Mouse (Mus musculus) MEL (cell line): ENCODE measurements around the gene Ptafr. TPM values are rescaled to one million over a fixed set of nuclear protein-coding genes. Genes with fewer than 3 reads are reported as not detected.

Experiments used
- DNase-seq: peaks from one replicate; pipeline ENCODE4 v3.0.0; 2011; ENCODE audit warnings: low read depth, low spot score
- H3K27ac ChIP-seq: 2 replicates; pipeline ENCODE4 v1.5.1; 2012; ENCODE audit warnings: low read depth, mild to moderate bottlenecking, control low read depth, low read length, moderate library complexity; ENCODE audit not compliant: control insufficient read depth
- H3K27me3 ChIP-seq, 2 experiments: fragments of 150-350 bp in 1 of 2; sonication (generic) in 1 of 2; 2 replicates each; pipeline ENCODE4 v1.6.1; 2012; ENCODE audit warnings: low read length in 2 of 2, mild to moderate bottlenecking in 2 of 2, improper control_type of control experiment in 1 of 2, moderate library complexity in 1 of 2; ENCODE audit not compliant: insufficient read depth in 2 of 2, control insufficient read depth in 1 of 2
- H3K36me3 ChIP-seq, 2 experiments: 2 replicates each; pipeline ENCODE4 v1.6.1; 2012 to 2014; ENCODE audit warnings: low read length in 2 of 2, improper control_type of control experiment in 1 of 2, inconsistent platforms in 1 of 2, mild to moderate bottlenecking in 1 of 2; ENCODE audit not compliant: insufficient read depth in 2 of 2, control insufficient read depth in 1 of 2
- H3K4me1 ChIP-seq, 2 experiments: fragments of 150-350 bp in 1 of 2; sonication (generic) in 1 of 2; 2 replicates each; pipeline ENCODE4 v1.6.1; 2012; ENCODE audit warnings: low read length in 2 of 2, improper control_type of control experiment in 1 of 2, mild to moderate bottlenecking in 1 of 2; ENCODE audit not compliant: insufficient read depth in 2 of 2, control insufficient read depth in 1 of 2
- H3K4me3 ChIP-seq, 2 experiments: fragments of 150-350 bp in 1 of 2; sonication (generic) in 1 of 2; 2 replicates each; pipeline ENCODE4 v1.5.1; 2012; ENCODE audit warnings: low read depth in 2 of 2, low read length in 2 of 2, mild to moderate bottlenecking in 2 of 2, moderate library complexity in 2 of 2, control low read depth in 1 of 2, improper control_type of control experiment in 1 of 2; ENCODE audit not compliant: control insufficient read depth in 1 of 2, insufficient read depth in 1 of 2
- H3K79me2 ChIP-seq: 2 replicates; pipeline ENCODE4 v1.6.1; 2012; ENCODE audit warnings: mild to moderate bottlenecking, low read length, moderate library complexity; ENCODE audit not compliant: control insufficient read depth, poor library complexity, insufficient read depth
- H3K9ac ChIP-seq: 2 replicates; pipeline ENCODE4 v1.6.1; 2012; ENCODE audit warnings: low read depth, mild to moderate bottlenecking, control low read depth, low read length, moderate library complexity; ENCODE audit not compliant: control insufficient read depth, poor library complexity, severe bottlenecking
- H3K9me3 ChIP-seq: fragments of 150-350 bp; sonication (generic); replicated peaks from 2 replicates; pipeline ENCODE4 v1.6.1; 2012; ENCODE audit warnings: mild to moderate bottlenecking, low read length, improper control_type of control experiment, moderate library complexity; ENCODE audit not compliant: insufficient read depth
- CTCF ChIP-seq, 3 experiments: IDR thresholded peaks in 2 of 3; conservative IDR thresholded peaks in 1 of 3; 2 replicates each; pipeline ENCODE4 v1.5.1; 2011 to 2012; ENCODE audit warnings: low read length in 3 of 3, low read depth in 2 of 3, mild to moderate bottlenecking in 2 of 3, improper control_type of control experiment in 1 of 3, inconsistent platforms in 1 of 3, mixed read lengths in 1 of 3, moderate library complexity in 1 of 3; ENCODE audit not compliant: control insufficient read depth in 1 of 3, insufficient read depth in 1 of 3, poor library complexity in 1 of 3, severe bottlenecking in 1 of 3
- E2F4 ChIP-seq: IDR thresholded peaks from 2 replicates; pipeline ENCODE4 v1.6.1; 2011; ENCODE audit warnings: low read depth, low read length, improper control_type of control experiment, borderline replicate concordance
- EP300 ChIP-seq, 2 experiments: IDR thresholded peaks; 2 replicates each; pipeline ENCODE4 v1.6.1; 2011; ENCODE audit warnings: improper control_type of control experiment in 2 of 2, low read length in 2 of 2, low read depth in 1 of 2, mild to moderate bottlenecking in 1 of 2
- GABPA ChIP-seq: IDR thresholded peaks from 2 replicates; pipeline ENCODE4 v1.6.1; 2012; ENCODE audit warnings: low read depth, mild to moderate bottlenecking, inconsistent platforms, low read length, improper control_type of control experiment, moderate library complexity
- GATA1 ChIP-seq: IDR thresholded peaks from 2 replicates; pipeline ENCODE4 v1.6.1; 2011; ENCODE audit warnings: low read depth, low read length, improper control_type of control experiment
- JUND ChIP-seq: IDR thresholded peaks from 2 replicates; pipeline ENCODE4 v1.6.1; 2011; ENCODE audit warnings: low read depth, mild to moderate bottlenecking, improper control_type of control experiment, low read length
- MAX ChIP-seq: IDR thresholded peaks from 2 replicates; pipeline ENCODE4 v1.6.1; 2011; ENCODE audit warnings: low read length, improper control_type of control experiment
- MEF2A ChIP-seq: IDR thresholded peaks from 2 replicates; pipeline ENCODE4 v1.6.1; 2014; ENCODE audit warnings: low read depth, mild to moderate bottlenecking, inconsistent platforms, low read length, improper control_type of control experiment; ENCODE audit not compliant: poor library complexity, insufficient replicate concordance, severe bottlenecking; ENCODE audit errors: extremely low read depth
- MXI1 ChIP-seq: IDR thresholded peaks from 2 replicates; pipeline ENCODE4 v1.6.1; 2011; ENCODE audit warnings: mild to moderate bottlenecking, low read depth, low read length, improper control_type of control experiment
- NRF1 ChIP-seq: IDR thresholded peaks from 2 replicates; pipeline ENCODE4 v1.6.1; 2014; ENCODE audit warnings: low read depth, mild to moderate bottlenecking, inconsistent platforms, low read length, improper control_type of control experiment, moderate library complexity; ENCODE audit not compliant: poor library complexity, insufficient read depth, severe bottlenecking
- POLR2AphosphoS5 ChIP-seq: IDR thresholded peaks from 2 replicates; pipeline ENCODE4 v1.6.1; 2012; ENCODE audit warnings: low read depth, borderline replicate concordance, mild to moderate bottlenecking, inconsistent platforms, low read length, moderate library complexity, mixed read lengths
- RAD21 ChIP-seq: IDR thresholded peaks from 2 replicates; pipeline ENCODE4 v1.6.1; 2011; ENCODE audit warnings: mild to moderate bottlenecking, low read depth, low read length, improper control_type of control experiment
- RCOR1 ChIP-seq: IDR thresholded peaks from 2 replicates; pipeline ENCODE4 v1.6.1; 2012; ENCODE audit warnings: low read depth, mild to moderate bottlenecking, inconsistent platforms, low read length, improper control_type of control experiment
- SIN3A ChIP-seq: IDR thresholded peaks from 2 replicates; pipeline ENCODE4 v1.6.1; 2012; ENCODE audit warnings: low read length, improper control_type of control experiment, inconsistent platforms
- SMC3 ChIP-seq: IDR thresholded peaks from 2 replicates; pipeline ENCODE4 v1.6.1; 2011; ENCODE audit warnings: low read depth, low read length, improper control_type of control experiment
- TAL1 ChIP-seq: IDR thresholded peaks from 2 replicates; pipeline ENCODE4 v1.6.1; 2012; ENCODE audit warnings: mild to moderate bottlenecking, inconsistent platforms, low read length, moderate library complexity, mixed read lengths
- TBP ChIP-seq: IDR thresholded peaks from 2 replicates; pipeline ENCODE4 v1.8.0; 2011; ENCODE audit warnings: low read depth, low read length, improper control_type of control experiment
- TCF12 ChIP-seq: IDR thresholded peaks from 2 replicates; pipeline ENCODE4 v1.6.1; 2014; ENCODE audit warnings: low read depth, mild to moderate bottlenecking, inconsistent platforms, low read length, improper control_type of control experiment, moderate library complexity
- USF1 ChIP-seq: IDR thresholded peaks from 2 replicates; pipeline ENCODE4 v1.6.1; 2014; ENCODE audit warnings: low read depth, mild to moderate bottlenecking, inconsistent platforms, low read length, improper control_type of control experiment, moderate library complexity
- ZC3H11A ChIP-seq: IDR thresholded peaks from 2 replicates; pipeline ENCODE4 v1.6.1; 2012; ENCODE audit warnings: low read depth, mild to moderate bottlenecking, inconsistent platforms, low read length, improper control_type of control experiment
- ZKSCAN1 ChIP-seq: IDR thresholded peaks from 2 replicates; pipeline ENCODE4 v1.6.1; 2012; ENCODE audit warnings: low read depth, mild to moderate bottlenecking, inconsistent platforms, low read length, improper control_type of control experiment, moderate library complexity
- ZMIZ1 ChIP-seq: IDR thresholded peaks from 2 replicates; pipeline ENCODE4 v1.6.1; 2012; ENCODE audit warnings: low read depth, mild to moderate bottlenecking, inconsistent platforms, low read length, improper control_type of control experiment, moderate library complexity
- ZNF384 ChIP-seq: IDR thresholded peaks from 2 replicates; pipeline ENCODE4 v1.6.1; 2012; ENCODE audit warnings: low read depth, mild to moderate bottlenecking, inconsistent platforms, low read length, improper control_type of control experiment
- polyA plus RNA-seq, 2 experiments: library from polyadenylated mRNA; stranded (reverse) in 1 of 2; unstranded in 1 of 2; fragments of >175 nt in 1 of 2; fragments of >200 nt in 1 of 2; gene quantifications; 2 replicates each; pipeline versions ENCODE4 v1.2.1 to v1.2.4; 2012; ENCODE audit warnings: low replicate concordance in 2 of 2, low read depth in 1 of 2; ENCODE audit not compliant: insufficient read length in 2 of 2, insufficient read depth in 1 of 2, missing spikeins in 1 of 2
- total RNA-seq: library from RNA; depleted of rRNA; stranded (reverse); fragments of 300-350 nt; gene quantifications from 2 replicates; pipeline ENCODE4 v1.2.3, GENCODE M21; 2012

Gene Ptafr
- total and polyA plus RNA-seq, 3 experiments, result 0.06 TPM; not detected in 2

DNA sequence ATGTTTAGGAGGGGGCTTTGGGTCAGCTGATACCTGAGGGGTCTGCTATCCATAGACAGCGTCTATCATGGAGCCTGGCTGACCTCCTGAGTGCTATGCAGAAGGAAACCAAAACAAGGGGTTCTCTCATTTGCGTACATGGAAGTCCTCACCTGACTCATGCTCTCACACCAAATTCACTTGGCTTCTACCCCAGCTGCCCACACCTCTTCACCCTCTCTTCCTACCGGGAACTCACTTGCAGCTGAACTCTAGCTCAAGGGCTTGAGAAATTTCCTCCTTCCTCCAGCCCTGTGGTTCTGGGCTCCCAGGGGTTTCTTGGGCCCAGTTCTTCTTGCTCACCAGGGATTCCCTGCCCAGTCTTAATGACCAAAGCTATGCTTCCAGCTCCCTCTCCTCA, 606 bp upstream of the Ptafr start:
- Histone ChIP-seq H3K9ac (no peak overlapping the region), H3K79me2 (no peaks in the 10 kb centered on the region), H3K9me3 (no peaks in the 10 kb centered on the region), H3K4me1 (peaks cover 0 to 7% of the 10 kb centered on the region in 2 experiments; a peak in 2 of 4 replicates), H3K4me3 (no peak overlapping the region)
- no peak for TF ChIP-seq RAD21
- TF ChIP-seq RCOR1, result no peak
- no peak for TF ChIP-seq GABPA
- no peak for TF ChIP-seq MEF2A
- no peak for TF ChIP-seq SIN3A
- no peak for TF ChIP-seq ZKSCAN1
- TF ChIP-seq EP300 (IDR thresholded peaks at IDR 0.05; ENCODE audit: low read depth in 1 of 2, low read length in 2 of 2), result no peak
- no peak for TF ChIP-seq USF1
- TF ChIP-seq TBP, result no peak
- TF ChIP-seq TCF12, result no peak
- TF ChIP-seq POLR2AphosphoS5, result no peak
- TF ChIP-seq JUND, result no peak
- no peak for TF ChIP-seq MAX
- TF ChIP-seq TAL1, result no peak
- TF ChIP-seq SMC3, result no peak
- no peak for TF ChIP-seq ZC3H11A
- no peak for TF ChIP-seq CTCF (IDR thresholded peaks at IDR 0.05 in 2 of 3, conservative IDR thresholded peaks at IDR 0.05 in 1 of 3; ENCODE audit: control insufficient read depth in 1 of 3, insufficient read depth in 1 of 3, low read depth in 2 of 3, low read length in 3 of 3, poor library complexity in 1 of 3, severe bottlenecking in 1 of 3)
- no peak for TF ChIP-seq GATA1
- no peak for TF ChIP-seq MXI1
- TF ChIP-seq E2F4, result no peak
- TF ChIP-seq, all 39 proteins: peak for 0
- DNase-seq, result no peak
- Histone ChIP-seq H3K27ac (no peak overlapping the region), H3K27me3 (no peaks in the 10 kb centered on the region), H3K36me3 (peaks cover 0 to 3% of the 10 kb centered on the region in 2 experiments; a peak in 1 of 4 replicates)

GRCm38 (mm10) chr4:132565089-132565747, 1.4 kb downstream of the Ptafr start:
- Histone ChIP-seq H3K4me3 (no peak overlapping the region), H3K36me3 (peaks cover 0 to 3% of the 10 kb centered on the region in 2 experiments; a peak in 1 of 4 replicates), H3K27ac (no peak overlapping the region), H3K79me2 (no peaks in the 10 kb centered on the region), H3K27me3 (no peaks in the 10 kb centered on the region), H3K9me3 (no peaks in the 10 kb centered on the region), H3K9ac (no peak overlapping the region), H3K4me1 (peaks cover 0 to 7% of the 10 kb centered on the region in 2 experiments; a peak in 2 of 4 replicates)
- TF ChIP-seq ZMIZ1, result no peak
- TF ChIP-seq ZNF384, result no peak
- TF ChIP-seq NRF1, result no peak
- TF ChIP-seq GATA1, result no peak
- DNase-seq, result no peak
